Mouse (Mus musculus): ENCODE results near the gene Xrra1.
"Not testable (repeated sequence)": the region's sequence is repeated elsewhere in the genome, so short reads cannot be mapped to it uniquely, and the experiment has no call there.

Gene Xrra1

DNA sequence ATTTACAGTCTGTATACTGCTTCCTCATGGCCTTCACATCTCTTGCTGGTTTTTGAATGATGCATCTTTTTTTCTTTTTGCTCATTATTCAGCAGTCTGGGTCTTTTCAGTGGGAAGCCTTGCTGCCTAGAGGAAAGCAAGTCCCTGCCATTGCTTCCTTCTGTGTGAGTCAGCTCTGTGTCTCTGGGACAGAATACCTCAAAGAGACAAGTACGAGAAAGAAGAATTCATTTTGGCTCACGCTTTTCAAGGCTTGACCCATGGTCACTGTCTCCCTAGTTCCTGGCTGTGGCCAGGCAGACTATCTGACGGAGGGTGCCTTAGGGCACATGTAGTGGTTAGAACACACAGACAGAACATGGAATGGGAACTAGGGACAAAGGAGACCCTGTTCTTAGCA, 35.1 kb downstream of the Xrra1 start:
- DNase-seq (ENCODE audit: extremely low spot score, low spot score): no peak

DNA sequence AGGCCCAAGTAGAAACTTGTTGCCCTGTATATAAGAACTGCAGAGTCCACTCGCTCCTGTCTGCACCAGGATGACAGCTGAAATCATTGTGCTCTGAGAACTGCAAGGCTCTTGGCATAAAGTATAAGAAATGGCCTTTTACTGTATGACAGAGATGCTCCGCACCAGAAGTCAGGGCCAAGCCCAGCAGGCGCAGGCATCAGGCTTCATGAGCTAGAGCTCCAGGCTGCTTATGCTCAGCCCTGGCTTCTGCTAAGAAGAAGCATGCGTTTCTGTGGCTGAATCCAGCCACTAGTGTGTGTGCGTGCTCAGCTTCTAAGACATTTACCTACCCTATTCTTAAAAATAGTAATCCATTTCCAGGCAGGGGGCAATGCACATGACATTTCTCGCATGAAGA, 35.6 kb downstream of the Xrra1 start:
- no peak for DNase-seq (ENCODE audit: extremely low spot score, low spot score)

DNA sequence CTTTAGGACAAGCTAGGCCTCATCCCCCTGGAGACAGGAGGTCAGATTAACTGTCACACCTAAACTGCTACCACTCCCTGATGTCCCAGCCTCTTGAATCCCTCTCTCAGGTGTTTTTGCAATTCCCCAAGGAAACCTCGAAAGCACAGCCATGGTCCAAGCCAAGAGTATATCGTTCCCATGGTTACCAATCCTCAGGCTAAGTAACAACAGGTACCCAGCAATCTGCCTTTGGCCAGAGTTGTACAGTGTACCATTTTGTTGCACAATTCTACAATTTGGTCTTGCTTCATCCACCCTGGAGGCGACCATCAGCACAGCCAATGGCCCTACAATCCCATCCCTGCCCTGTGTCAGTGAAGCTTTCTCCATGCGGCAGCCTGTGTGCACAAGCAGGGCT, 38.0 kb downstream of the Xrra1 start:
- DNase-seq (ENCODE audit: extremely low spot score, low spot score): no peak

DNA sequence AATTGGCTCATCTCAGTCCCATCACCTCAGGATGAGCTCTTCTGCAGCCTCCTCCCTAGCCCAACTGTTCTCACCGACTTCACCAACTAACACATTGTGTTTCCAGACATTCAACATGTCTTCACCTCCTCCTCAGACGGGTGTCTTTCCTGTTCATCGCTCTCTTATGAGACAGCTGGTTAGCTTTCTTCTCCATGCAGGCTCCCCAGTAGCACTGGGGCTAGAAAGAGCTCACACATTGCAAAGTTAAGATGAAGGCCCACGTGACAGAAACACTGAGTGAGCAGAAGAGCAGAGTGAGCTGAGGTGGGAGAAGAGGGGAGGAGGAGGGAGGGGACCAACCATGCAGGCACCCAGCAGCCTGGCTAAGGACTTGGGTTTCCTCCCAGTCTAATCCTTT, 43.3 kb downstream of the Xrra1 start:
- no peak for DNase-seq (ENCODE audit: extremely low spot score, low spot score)

DNA sequence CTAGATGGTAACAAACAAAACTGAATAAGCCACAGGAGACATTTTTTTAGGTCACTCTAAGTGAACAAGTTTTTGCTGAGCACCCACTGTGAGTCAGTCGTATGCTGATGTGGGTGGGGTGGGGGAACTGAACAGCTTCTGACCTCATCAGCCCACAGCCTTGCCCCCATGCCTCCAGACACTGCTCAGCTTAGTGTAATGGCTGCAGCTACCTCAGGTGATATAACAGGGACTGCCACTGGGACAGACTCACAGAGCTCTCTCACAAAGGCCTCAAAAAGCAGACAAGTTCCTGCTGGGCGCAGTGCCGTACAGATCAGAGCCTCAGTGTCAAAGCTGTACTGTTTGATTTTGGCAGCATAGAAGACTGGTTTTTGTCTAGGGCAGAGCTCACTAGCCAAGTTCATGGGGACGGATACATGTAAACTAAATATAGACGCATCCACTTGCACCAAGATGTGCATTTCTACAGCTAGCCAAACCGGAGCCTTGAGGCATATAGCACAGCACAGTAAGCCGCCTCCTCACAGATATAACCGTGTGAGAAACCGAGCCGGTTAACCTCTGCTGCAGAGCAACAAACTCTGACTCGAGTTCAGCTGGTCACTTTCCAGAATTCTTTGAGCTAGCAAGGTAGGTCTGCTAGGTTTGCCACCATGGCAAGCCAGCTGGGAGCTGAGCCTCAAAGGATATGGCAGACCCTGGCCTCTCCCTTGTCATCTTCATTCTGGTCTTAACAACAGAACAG, 44.2 kb downstream of the Xrra1 start:
- no peak for DNase-seq (ENCODE audit: extremely low spot score, low spot score)

DNA sequence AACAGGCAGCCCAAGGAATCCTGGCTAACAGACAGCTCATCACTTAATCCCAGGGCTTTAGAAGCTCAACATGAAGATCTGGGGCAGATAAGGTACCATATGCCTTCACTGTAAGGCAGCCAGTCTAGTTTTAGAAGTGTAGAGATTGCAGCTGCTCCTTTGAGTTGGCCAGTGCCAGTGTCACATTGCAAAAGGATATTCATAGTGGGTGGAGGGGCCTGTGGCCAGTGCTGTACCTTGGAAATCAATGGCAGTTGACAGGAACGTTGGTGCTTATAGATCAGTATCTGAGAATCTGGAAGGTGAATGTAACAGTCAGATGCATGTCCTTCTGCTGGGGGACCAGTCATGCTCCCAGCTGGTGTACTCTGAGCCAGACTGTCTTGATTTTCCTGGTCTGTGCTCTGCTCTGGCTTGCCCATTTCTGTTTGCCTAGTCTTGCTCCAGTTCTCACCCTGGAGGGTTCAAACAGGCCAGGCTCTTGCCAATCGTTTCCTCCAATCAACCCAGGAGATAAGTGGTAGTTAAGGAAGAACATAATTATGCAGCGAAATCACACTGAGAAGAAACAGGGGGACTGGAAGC, 45.6 kb downstream of the Xrra1 start:
- DNase-seq (ENCODE audit: extremely low spot score, low spot score): no peak

DNA sequence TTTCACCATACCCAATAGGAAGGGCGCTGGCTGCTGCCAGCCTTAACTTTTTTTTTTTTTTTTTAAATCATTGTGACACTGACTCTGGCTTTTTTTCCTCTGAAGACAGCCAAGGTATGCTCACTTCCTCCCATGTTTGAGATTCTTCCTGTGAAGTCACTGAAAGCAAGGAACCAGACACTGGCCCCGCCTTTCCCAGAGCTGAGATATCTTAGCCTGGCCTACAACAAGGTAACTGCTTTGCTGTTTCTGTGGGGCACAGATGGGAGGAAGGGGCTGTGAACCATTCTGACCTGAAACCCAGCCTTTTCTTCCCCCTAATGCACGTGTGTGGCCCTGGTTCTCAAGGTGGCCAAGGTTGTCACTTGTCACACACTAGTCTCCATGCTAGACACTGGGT, 47.4 kb downstream of the Xrra1 start:
- DNase-seq (ENCODE audit: extremely low spot score, low spot score): no peak

DNA sequence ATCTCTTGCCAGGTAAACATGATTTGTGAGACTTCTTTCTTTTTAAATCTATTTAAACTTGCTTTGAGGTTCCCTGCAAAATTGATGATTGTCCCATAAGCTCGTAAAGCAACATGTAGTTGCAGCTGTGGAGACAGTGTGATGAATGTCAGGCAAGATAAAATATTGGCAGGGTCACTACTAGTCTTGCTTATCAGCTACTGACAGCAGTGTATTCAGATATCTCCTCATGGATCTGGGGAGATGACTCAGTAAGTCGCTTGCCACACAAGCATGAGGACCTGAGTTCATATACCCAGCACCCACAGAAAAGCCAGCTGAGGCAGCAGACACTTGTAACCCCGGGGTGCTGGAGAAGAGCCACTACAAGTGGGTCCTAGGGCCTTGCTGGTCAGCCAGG, 48.5 kb downstream of the Xrra1 start:
- DNase-seq (ENCODE audit: extremely low spot score, low spot score): no peak

DNA sequence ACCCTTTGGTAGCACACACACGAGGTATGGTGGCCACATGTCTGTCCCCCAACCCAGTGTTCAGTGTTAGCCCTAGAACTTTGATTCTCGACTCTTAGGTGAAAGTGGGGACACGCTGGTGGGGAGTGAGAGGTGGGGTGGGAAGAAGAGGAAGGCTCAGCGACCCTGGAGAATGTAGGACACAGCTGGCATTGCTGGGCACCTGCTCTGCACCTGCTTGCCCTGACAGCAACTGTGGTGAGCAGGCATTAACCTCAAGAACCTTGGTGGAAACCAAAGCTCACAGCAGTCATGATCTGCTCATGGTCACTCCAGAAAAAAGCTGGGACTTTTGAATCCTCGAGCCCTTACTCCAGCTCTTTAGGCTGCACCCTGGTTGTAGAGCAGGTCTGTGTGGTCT, 52.1 kb downstream of the Xrra1 start:
- DNase-seq (ENCODE audit: extremely low spot score, low spot score): no peak

DNA sequence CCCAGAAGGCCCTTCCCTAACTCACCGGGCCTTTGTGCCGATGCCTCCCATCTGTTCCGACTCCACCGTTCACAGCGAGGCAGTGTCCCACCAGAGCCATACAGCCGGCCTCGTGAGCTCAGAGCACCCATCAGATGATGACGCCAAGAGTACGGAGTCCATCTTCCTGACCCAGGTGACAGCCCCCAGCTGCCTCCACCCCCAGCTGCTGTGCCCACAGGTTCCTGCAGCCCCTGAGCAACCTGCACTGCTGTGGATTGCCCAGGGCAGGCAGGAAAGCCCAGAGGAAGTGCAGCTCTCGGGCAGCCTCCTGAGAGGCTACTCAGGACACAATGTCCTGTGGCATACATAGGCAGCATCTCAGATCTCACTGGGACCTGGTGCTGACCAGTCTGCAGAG, 55.4 kb downstream of the Xrra1 start:
- DNase-seq (ENCODE audit: extremely low spot score, low spot score): no peak

DNA sequence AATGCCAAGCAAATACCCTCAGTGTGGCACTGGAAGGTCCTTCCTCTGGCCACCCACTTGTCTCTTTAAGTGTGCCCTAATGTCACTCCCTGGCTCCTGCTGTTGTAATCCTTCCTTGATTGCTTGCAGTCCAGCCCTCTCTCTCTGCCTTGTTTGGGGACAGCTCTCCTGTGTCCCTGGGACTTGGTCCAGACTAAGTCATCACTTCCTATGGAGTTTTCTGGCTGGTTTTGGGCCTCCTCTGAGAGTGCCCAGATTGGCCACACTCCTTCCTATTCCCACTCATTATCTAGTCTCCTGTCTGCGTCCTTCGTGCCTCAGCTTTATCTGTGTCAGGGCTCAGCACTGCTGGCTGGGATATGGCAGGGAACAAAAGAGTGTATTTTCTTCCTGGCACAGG, 56.6 kb downstream of the Xrra1 start:
- DNase-seq (ENCODE audit: extremely low spot score, low spot score): no peak

DNA sequence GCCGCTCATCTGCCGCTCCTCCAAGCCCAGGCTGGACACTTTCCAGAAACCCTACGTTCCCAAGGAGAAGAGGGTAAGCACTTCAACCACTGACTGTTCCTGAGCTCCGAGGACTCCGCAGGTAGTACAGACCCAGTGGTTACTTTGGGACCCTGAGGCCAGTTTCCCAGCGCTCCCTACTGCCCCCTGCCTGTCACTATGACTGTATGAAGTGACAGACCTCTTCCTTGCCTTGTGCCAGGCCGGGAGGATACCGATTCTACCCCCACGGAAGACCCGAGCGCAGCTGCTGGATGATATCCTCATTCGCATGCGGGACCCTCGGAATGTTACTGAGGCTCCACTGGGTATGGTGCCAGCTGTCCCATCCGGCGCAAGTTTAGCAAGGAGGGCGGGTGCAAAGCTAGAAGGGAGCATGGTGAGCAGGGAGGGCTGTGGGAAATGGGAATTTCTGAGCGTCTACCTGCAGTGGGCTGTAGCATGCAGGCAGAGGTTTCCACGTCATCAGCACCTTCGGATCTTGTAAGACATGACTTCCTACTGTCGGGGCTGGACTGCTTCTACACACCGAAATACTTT, 57.9 kb downstream of the Xrra1 start:
- peak; percentile 68 for DNase-seq (ENCODE audit: extremely low spot score, low spot score)

DNA sequence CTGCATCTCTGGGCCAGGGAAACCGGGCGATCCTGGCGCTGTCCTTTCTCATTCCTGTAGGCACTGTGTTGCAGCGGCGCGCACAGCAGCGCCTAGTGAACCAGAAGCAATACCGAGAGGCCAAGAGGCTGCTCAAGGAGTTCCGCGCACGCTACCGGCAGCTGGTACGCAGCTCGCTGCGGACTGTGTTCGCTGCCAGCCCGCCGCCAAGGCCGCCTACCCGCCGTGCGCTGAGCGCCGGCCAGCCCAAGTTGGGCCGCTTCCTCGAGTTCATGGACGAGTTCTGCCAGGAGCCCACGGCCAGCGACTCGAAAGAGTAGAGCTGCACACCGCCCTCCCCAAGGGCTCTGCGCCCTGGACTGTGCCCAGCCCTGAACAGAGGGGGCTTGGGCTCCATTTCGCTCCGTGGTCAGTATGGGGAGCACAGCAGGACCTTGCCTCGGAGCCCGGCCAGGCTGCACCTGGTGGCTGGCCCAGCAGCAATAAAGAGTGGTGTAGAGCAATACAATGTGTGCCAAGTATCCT, 58.5 kb downstream of the Xrra1 start:
- peak; percentile 58 for DNase-seq (ENCODE audit: extremely low spot score, low spot score)

DNA sequence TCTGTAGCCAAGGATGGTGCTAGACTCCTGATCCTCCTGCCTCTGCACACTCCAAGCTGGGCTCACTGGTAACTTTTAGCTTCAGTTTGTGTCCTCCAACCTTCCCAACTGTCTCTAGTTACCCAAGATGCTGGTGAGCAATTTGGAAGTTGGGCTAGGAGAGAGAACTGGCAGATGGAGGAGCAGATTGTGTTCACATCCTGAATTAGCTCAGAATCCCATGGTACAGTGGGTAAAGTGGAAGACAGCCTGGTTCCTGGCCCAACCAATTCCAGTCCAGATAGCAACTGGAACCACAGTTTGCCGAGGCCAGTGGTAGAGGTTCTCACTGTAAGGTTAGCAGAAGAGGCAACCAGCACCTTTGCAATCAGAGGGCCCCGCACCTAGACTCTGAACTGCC, 60.2 kb downstream of the Xrra1 start:
- no peak for DNase-seq (ENCODE audit: extremely low spot score, low spot score)

DNA sequence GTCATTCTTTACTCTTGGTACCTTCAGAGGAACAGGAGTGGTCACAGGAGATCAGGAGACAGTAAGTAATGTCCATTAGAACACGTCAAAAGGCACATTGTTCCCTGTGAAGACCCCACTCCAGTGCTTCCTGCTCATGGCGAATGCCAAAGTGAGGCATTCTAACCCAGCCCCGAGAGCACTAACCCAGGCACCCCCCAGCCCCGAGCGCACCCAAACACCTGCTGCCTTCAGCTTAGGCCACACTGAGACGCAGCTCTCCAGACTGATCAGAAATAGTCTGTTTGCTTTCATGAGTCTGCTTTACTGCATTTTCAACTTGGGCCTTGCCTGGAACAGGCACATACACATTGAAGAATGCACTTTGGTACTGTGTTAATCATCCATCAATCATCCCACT, 61.1 kb downstream of the Xrra1 start:
- no peak for DNase-seq (ENCODE audit: extremely low spot score, low spot score)

DNA sequence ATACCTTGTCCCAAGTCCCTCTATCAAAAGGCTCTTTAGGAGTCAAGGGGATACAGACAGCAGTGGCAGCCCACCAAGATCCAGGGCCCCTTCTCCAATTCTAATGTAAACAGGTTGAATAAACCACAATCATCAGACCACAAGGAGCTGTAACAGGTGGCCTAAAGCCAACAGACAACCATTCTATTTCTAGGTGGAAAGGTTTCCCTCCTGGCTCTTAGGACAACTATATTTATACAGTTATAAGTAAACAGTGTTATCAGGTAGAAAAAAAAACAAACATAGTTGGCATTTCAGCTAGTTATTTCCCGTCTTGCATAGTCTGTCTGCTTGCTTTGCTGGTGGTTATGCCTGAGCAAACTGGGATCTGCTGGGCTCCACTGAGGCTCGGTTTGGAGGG, 61.5 kb downstream of the Xrra1 start:
- DNase-seq (ENCODE audit: extremely low spot score, low spot score): no peak

DNA sequence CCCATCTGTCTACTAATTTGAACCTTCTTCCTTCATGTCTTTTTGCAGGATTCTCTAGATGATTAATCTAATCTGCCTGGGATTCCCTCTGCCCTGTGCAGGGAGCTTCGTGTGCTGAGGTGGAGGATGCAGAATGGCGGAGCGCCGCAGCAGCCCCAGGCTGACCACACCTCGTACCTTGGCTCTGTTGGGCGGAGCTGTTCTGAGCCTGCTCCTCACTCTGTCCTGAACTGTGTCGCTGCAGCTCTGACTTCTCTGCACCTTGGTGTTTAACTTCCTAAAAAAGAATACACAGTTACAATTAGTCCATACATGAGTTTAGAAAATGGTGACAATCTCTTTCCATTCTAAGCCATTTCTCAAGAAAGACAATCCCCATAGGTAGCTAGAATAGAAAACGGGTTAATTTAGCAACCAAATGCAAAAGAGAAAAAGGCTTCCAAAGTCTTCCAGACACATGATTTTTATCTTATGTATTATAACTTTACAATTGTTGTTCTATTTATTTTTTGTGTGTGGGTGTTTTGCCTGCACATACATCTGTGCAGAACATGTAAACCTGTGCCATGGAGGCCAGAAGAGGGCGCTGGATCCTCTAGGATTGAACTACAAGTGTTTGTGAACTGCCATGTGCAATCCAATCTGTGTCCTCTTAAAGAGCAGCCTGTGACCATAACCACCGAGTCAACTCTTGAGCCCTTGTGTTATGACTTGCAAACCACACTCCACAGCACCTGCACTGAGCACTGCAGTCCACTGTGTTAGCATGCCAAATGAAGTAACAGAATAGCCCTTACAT, 68.2 kb downstream of the Xrra1 start:
- DNase-seq (ENCODE audit: extremely low spot score, low spot score): peak; percentile 36

DNA sequence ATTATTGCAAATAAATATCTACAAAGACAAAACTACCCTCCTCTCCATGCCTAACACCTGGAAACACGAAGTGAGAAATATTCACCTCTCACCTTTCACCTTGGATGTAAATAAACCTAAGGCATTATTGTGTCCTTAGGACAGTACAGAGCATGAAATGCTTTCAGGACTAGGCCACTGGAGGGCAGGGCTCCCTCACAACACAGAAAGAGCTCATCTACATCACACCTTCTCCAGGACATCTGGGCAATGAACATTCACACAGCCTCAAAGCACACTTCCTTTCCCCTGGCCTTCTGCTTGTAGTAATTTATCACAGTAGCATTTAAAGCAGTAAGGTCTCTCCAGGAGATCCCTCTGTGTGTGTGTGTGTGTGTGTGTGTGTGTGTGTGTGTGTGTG, 76.8 kb downstream of the Xrra1 start:
- DNase-seq (ENCODE audit: extremely low spot score, low spot score): peak; percentile 8

DNA sequence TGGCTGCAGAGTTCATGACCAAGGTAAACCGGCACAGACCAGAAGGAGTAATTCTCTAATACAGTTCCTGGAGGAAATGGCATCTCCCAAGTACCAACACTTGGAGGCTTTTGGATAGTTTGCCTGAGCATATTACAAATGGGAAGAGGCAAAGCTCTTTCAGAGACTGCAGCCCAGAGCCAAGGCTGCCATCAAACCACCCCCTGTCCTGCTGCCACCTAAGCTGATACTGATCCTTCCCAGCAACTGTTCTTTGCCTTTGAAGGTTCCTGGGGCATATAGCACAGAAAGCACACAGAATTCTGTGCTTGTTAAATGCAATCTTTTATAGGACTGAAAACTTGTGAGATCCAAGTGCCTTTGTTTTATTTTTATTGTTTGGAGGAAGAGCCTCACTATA, 81.8 kb downstream of the Xrra1 start:
- peak; percentile 3 for DNase-seq (ENCODE audit: extremely low spot score, low spot score)

DNA sequence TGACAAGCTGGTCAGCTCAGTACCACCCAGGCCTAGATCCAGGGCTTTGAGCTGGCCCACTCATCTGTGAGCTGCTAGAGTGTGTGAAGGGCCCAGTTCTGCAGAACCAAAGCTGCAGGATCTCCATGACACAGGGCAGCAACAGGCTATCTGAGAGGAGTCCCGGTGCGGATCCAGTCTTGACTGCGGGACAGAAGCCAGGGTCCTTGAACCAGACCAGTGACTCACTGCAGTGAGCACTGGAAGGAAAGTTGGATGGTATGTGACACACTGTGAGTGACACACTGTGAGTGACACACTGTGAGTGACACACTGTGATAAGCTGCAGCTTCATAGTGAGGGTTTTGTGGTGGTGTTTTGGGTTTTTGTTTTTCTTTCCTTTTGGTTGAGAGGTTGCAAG, 85.6 kb downstream of the Xrra1 start:
- DNase-seq (ENCODE audit: extremely low spot score, low spot score): peak; percentile 6

DNA sequence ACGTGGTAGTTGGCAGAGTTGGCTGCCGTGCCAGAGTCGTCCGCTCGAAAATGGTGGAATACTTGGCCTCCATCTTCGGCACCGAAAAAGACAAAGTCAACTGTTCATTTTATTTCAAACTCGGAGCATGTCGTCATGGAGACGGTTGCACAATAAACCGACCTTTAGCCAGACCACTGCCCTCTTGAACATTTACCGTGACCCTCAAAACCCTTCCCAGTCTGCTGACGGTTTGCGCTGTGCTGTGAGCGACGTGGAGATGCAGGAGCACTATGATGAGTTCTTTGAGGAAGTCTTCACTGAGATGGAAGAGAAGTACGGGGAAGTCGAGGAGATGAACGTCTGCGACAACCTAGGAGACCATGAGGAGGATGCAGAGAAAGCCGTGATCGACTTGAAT, 86.1 kb downstream of the Xrra1 start:
- DNase-seq (ENCODE audit: extremely low spot score, low spot score): not testable (repeated sequence)

DNA sequence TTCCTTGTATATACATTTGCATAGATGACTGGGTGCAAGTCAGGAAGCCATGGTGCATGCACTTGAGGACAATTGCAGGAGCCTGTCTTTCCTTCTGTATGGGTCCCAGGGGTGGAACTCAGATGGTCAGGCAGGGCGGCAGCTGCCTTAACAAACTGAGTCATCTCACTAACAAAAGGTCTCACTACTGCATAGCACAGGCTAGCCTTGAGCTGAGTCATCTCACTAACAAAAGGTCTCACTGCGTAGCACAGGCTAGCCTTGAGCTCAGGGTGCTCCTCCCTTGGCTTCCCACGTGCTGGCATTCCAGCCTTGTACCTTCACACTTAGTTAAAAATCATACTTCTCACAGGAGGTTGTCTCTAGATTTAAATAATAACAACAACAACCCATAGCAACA, 87.0 kb downstream of the Xrra1 start:
- peak; percentile 5 for DNase-seq (ENCODE audit: extremely low spot score, low spot score)

All from neural tube, embryonic 10.5 days (tissue).